Mouse (Mus musculus) liver, embryonic 11.5 days (tissue): ENCODE results near the gene Fzd5. TPM values are rescaled to one million over a fixed set of nuclear protein-coding genes. Genes with fewer than 3 reads are reported as not detected.

Experiments used
- ATAC-seq: fragments of 200-750 bp; cut with Nextera tagmentation; replicated peaks from 2 replicates; pipeline ENCODE4 v1.8.0; 2017; ENCODE audit warnings: moderate number of reproducible peaks, mild to moderate bottlenecking, moderate TSS enrichment, moderate library complexity; ENCODE audit not compliant: low FRiP score
- DNase-seq: peaks from one replicate; pipeline ENCODE4 v3.0.0-alpha.2; 2017; ENCODE audit warnings: low spot score
- H3K27ac ChIP-seq: fragments of 300-500 bp; sonication (generic); 2 replicates; pipeline ENCODE4 v1.5.1; 2014; ENCODE audit warnings: mild to moderate bottlenecking, low read depth, low read length, control low read depth
- H3K27me3 ChIP-seq: fragments of 300-500 bp; sonication (generic); replicated peaks from 2 replicates; pipeline ENCODE4 v1.6.1; 2014; ENCODE audit warnings: low read length, mixed read lengths; ENCODE audit not compliant: control insufficient read depth, insufficient read depth
- H3K36me3 ChIP-seq: fragments of 300-500 bp; sonication (generic); 2 replicates; pipeline ENCODE4 v1.6.1; 2014; ENCODE audit warnings: mild to moderate bottlenecking, low read length, moderate library complexity, mixed read lengths; ENCODE audit not compliant: control insufficient read depth, insufficient read depth
- H3K4me1 ChIP-seq: fragments of 300-500 bp; sonication (generic); replicated peaks from 2 replicates; pipeline ENCODE4 v1.6.1; 2014; ENCODE audit warnings: low read length, mixed read lengths; ENCODE audit not compliant: control insufficient read depth, insufficient read depth
- H3K4me2 ChIP-seq: fragments of 300-500 bp; sonication (generic); 2 replicates; pipeline ENCODE4 v1.6.1; 2014; ENCODE audit warnings: mild to moderate bottlenecking, control low read depth, moderate library complexity
- H3K4me3 ChIP-seq: fragments of 300-500 bp; sonication (generic); 2 replicates; pipeline ENCODE4 v1.5.1; 2014; ENCODE audit warnings: low read depth, low read length, control low read depth
- H3K9ac ChIP-seq: fragments of 300-500 bp; sonication (generic); 2 replicates; pipeline ENCODE4 v1.6.1; 2014; ENCODE audit warnings: low read depth, low read length, control low read depth
- H3K9me3 ChIP-seq: fragments of 300-500 bp; sonication (generic); 2 replicates; pipeline ENCODE4 v1.6.1; 2016; ENCODE audit warnings: low read length, inconsistent platforms, mixed read lengths; ENCODE audit not compliant: control insufficient read depth
- WGBS: fragments of 180-500 bp; shearing (Covaris S2); extraction: QIAGEN DNeasy Blood & Tissue Kit; methylation state at CpG from one replicate; pipeline ENCODE4 v1.1.7; 2014; 5-methylcytosine and 5-hydroxymethylcytosine counted together
- polyA plus RNA-seq: library from polyadenylated mRNA; unstranded; fragments of >200 nt; fragmentation: Nextera tagmentation; extraction: Ambion mirVana; gene quantifications from 2 replicates; pipeline ENCODE4 v1.2.1, GENCODE M21; 2014

Gene Fzd5
- polyA plus RNA-seq, 1 experiment from 2014 or later: 2.2 TPM

DNA sequence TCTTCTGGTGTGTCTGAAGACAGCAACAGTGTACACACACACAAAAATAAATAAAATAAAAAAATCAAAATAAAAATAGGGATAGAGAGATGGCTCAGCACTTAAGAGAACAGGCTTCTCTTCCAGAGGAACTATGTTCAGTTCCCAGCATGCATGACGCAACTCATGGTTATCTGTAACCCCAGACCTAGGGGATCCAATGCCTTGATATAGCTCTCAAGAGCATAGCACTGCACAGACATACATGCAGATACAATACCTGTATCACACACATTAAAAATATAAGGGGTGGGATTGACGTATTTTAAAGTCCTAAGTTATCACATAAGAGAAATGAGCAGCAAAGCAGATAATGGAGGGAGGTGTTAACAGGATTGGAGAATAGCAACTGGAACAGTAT, 53.1 kb downstream of the Fzd5 start:
- DNase-seq: no peak
- Histone ChIP-seq H3K9ac (no peak overlapping the region), H3K27me3 (no peaks in the 10 kb centered on the region), H3K36me3 (no peaks in the 10 kb centered on the region), H3K27ac (no peak overlapping the region), H3K4me1 (peaks cover 19% of the 10 kb centered on the region), H3K4me2 (no peak overlapping the region), H3K9me3 (no peaks in the 10 kb centered on the region), H3K4me3 (no peak overlapping the region)
- peak; percentile 82 for ATAC-seq
- 65% methylated on average over 2 of the region's 2 CpGs for WGBS

DNA sequence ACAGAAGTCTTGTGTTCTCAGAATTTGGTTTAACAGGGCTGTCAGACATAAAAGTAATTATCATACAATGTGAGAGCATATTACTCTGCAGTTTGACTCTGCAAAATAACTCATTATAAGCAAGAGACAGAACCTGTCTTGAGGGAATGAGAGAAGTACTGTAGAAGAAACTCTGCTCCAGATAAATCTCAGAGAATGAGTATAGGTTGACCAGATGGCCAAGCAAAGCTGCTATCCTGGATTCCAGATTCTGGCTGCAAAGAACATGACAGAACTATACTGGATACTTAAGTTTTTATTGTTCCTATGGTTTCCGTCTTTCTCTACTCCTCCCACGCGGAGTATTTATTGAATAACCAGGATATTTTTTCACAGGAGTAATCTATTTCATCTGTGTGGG, 54.5 kb downstream of the Fzd5 start:
- Histone ChIP-seq H3K9me3 (no peaks in the 10 kb centered on the region), H3K4me2 (no peak overlapping the region), H3K4me1 (peaks cover 19% of the 10 kb centered on the region), H3K27ac (no peak overlapping the region), H3K36me3 (no peaks in the 10 kb centered on the region), H3K4me3 (no peak overlapping the region), H3K9ac (no peak overlapping the region), H3K27me3 (no peaks in the 10 kb centered on the region)
- DNase-seq: no peak
- 87% methylated on average over 3 of the region's 3 CpGs for WGBS
- ATAC-seq: no peak

DNA sequence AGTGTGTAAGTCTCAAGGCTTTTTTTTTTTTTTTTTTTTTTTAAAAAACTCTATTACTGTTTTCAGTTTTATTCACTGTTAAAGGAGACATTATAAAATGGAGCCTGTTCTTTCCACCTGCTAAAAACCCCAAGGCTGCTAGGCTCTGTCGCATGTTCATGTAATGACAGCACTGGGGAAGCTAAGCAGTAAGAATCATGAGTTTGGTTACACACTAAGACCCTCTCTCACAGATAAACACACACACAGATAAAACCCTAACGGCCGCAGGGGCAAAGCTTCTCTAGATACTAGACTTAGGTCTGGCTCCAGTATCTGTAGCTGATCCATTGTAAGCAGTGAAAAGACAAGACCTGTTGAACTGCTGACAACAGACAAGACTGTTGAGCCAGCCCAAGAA, 56.1 kb downstream of the Fzd5 start:
- no peaks in the 10 kb centered on the region for H3K36me3 ChIP-seq
- 43% methylated on average over 3 of the region's 3 CpGs for WGBS

More for the DNA sequence above, 56.1 kb downstream of the Fzd5 start:
- ATAC-seq (peak; percentile 73), DNase-seq (no peak)
- H3K4me1 ChIP-seq: peaks cover 19% of the 10 kb centered on the region
- H3K27me3 ChIP-seq: no peaks in the 10 kb centered on the region
- peak overlapping the region; percentile 1; the same call in 1 of the 2 replicates for H3K27ac ChIP-seq
- no peak overlapping the region for H3K4me3 ChIP-seq
- no peak overlapping the region for H3K9ac ChIP-seq
- no peaks in the 10 kb centered on the region for H3K9me3 ChIP-seq
- H3K4me2 ChIP-seq: peak overlapping the region; percentile 26; the same call in 1 of the 2 replicates

Other genes with a start within 250 kb of the Fzd5 start
- 31.4 and 32.4 TPM in 2 replicates for gene Creb1, start 205.1 kb downstream of the Fzd5 start, polyA plus RNA-seq
- 16.1 and 16.3 TPM in 2 replicates for gene Mettl21a, start 120.5 kb downstream of the Fzd5 start, polyA plus RNA-seq
- 3.4 and 4.7 TPM in 2 replicates for gene Ccnyl1, start 47.3 kb downstream of the Fzd5 start, polyA plus RNA-seq
- gene Plekhm3, start 219.1 kb upstream of the Fzd5 start, polyA plus RNA-seq: 3.8 and 5.6 TPM in 2 replicates